Mouse (Mus musculus) layer of hippocampus, adult 6 months (tissue): ENCODE results near the gene Acsf3. TPM values are rescaled to one million over a fixed set of nuclear protein-coding genes. Genes with fewer than 3 reads are reported as not detected.

Experiments used
- long read RNA-seq, 2 experiments: library from polyadenylated mRNA; unstranded; transcript quantifications; one replicate each; pipeline ENCODE4 v2.0.0; 2019 to 2020
- polyA plus RNA-seq: library from polyadenylated mRNA; unstranded; fragments of <200 nt; fragmentation: Nextera tagmentation; gene quantifications from 2 replicates; pipeline ENCODE4 v1.2.3, GENCODE M21; 2021

Gene Acsf3
- polyA plus RNA-seq = 3.8 and 4.4 TPM in 2 replicates
- long read RNA-seq, experiment 1, partial matches to known transcripts = 4 of 6 reads
- long read RNA-seq, experiment 1, other reads (novel, unspliced or antisense) = 0 of 6 reads
- long read RNA-seq, experiment 2, transcript Acsf3-203 (10 exons, 2,171 nt) = minor isoform, 9 of 21 reads
- long read RNA-seq, experiment 2, transcript Acsf3-201 (10 exons, 2,206 nt) = major isoform, 10 of 21 reads
- long read RNA-seq, experiment 2, partial matches to known transcripts = 1 of 21 reads
- long read RNA-seq, experiment 2, other reads (novel, unspliced or antisense) = 1 of 21 reads

DNA sequence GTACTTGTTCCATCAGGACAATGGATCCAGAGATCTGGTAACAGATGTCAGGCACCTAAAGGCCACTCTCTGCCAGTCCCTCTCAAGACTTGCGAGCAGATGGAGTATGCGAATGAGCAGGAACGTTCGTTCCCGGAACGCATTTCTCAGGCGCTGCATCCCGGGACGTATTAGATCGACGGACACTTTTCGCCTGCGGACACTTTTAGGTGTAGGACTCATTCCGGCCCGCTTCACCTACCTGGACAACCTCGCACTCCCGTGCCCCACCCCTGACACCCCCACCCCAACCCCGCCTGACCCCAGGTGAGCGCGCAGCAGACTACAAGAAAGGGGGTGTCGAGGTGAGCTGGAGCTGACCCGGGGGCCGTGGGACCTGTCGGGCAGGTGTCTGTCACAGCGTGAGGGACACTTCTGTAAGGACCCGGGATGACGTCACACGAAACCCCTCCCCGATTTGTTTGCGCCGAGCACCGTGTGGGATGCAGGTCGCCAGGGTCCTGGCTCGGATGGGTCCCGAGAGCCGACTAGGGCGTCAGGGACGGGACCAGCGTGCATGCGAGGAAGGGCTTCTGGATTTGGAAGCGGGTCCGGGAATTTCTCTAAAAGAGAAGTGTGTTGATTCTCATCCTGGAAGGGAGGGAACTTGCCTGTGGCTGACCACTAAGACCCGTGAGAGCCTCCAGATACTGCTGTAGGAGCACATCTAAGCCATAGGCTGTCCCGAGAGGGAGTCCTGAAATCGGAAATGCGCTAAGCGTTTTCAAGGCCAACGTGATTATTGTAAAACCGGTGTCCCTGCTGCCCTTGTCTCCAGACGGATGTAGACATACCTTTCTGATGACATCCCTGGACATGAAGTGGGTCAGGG is at the start of gene Acsf3:
Acsf3 (plus strand) TSS at position 202 of the 871 bp plus-strand sequence.

DNA sequence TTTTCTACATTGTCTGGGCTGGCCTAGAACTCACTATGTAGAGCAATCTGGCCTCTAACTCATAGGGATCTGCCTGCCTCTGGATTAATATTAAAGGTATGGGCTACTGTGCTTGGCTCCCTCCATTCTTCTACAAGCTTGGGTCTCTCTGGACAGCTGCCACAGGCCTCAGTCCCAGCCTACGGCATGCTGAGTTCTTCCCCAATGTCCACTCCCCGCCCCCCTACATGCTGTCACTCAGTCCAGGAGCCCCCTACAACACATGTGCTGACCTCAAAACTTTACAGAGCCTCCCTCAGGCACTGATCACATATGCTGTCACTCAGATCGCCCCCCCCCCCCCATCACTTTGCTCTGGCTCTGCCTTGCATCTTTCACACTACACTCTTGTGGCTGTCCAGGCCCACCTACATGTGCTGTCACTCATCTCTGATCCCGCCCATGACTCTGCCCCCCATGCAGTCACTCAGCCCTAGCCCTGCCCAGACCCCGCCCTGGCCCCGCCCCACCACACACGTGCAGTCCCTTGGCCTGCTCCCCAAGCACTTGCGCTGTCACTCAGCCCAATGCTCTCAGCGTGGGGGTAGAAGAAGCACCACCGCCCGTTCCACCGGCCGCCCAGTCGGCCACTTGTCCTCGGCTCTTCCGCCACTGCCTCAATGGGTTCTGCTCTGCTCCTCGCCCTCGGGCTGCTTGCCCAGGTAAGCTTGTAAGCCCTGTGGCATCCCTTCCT is 72.7 kb downstream of the Acsf3 start, which contains the start of gene Cdh15:
Cdh15 (plus strand) TSS at position 138 of the 733 bp plus-strand sequence.

Other genes with a start within 250 kb of the Acsf3 start
- gene Piezo1, start 224.2 kb upstream of the Acsf3 start, polyA plus RNA-seq = 0.84 and 1.2 TPM in 2 replicates
- 1.1 and 1.4 TPM in 2 replicates for gene Cdt1, start 207.5 kb upstream of the Acsf3 start, polyA plus RNA-seq
- gene Aprt, start 198.6 kb upstream of the Acsf3 start, polyA plus RNA-seq = 158 and 170 TPM in 2 replicates
- 4.3 and 4.6 TPM in 2 replicates for gene Galns, start 164.0 kb upstream of the Acsf3 start, polyA plus RNA-seq
- gene Trappc2l, start 163.8 kb upstream of the Acsf3 start, polyA plus RNA-seq = 195 and 238 TPM in 2 replicates
- gene Pabpn1l, start 152.7 kb upstream of the Acsf3 start, polyA plus RNA-seq = not detected in 2 replicates
- 3.1 and 4.1 TPM in 2 replicates for gene Cbfa2t3, start 76.4 kb upstream of the Acsf3 start, polyA plus RNA-seq
- gene Cdh15, start 72.5 kb downstream of the Acsf3 start, polyA plus RNA-seq = 1.9 and 2.1 TPM in 2 replicates